In the genomic region with DNA sequence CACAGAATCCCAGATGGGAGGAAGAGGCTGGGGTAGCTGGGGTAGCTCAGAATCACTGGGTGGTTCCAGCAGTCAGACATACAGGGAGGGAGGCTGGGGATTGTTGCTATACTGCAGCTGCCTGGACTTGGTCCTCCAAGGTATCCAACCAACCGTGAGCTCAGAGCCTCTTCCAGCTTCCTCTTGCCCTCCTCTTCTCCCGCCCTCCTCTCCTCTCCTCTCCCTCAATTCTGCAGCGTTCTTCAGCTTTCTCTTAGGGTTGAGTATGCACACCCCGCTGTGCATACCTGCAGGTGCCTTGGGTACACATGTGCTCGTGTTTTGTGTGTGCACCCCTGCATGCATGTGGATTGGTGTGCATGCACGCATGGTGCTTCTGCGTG, we compare ENCODE assay signal across 8 mouse cellular contexts.
DNase-seq lines count a peak whose midpoint lies in the region; ATAC-seq lines count a peak whose summit lies in the region.

No protein-coding gene starts in this region.

- peak overlapping the region; percentile 44 for H3K9ac ChIP-seq in neural tube, embryonic 11.5 days (ENCODE audit: low read length)
- 0 out of 2 replicates have a peak overlapping the region, but pooled peaks have one; percentile 37 for H3K9ac ChIP-seq in limb, embryonic 15.5 days
- peak overlapping the region; percentile 74 for H3K9ac ChIP-seq in stomach, embryonic 16.5 days (ENCODE audit: low read length)

- WGBS in neural tube, embryonic 11.5 days, result 2% methylated on average over 7 of the region's 7 CpGs
- 10% methylated on average over 7 of the region's 7 CpGs for WGBS in limb, embryonic 15.5 days
- WGBS in stomach, embryonic 16.5 days, result 5% methylated on average over 7 of the region's 7 CpGs

- H3K4me1 ChIP-seq in neural tube, embryonic 11.5 days (ENCODE audit: control insufficient read depth, insufficient read depth, low read length), result peaks cover 13% of the 10 kb centered on the region
- H3K4me1 ChIP-seq in limb, embryonic 15.5 days, result peaks cover 18% of the 10 kb centered on the region
- peaks cover 21% of the 10 kb centered on the region for H3K4me1 ChIP-seq in stomach, embryonic 16.5 days (ENCODE audit: control insufficient read depth, insufficient read depth, low read length)

- H3K27ac ChIP-seq in neural tube, embryonic 11.5 days (ENCODE audit: low read depth, low read length), result peak overlapping the region; percentile 91
- peak overlapping the region; percentile 74 for H3K27ac ChIP-seq in limb, embryonic 15.5 days
- H3K27ac ChIP-seq in stomach, embryonic 16.5 days (ENCODE audit: low read length), result peak overlapping the region; percentile 96

- no peak for ATAC-seq in neural tube, embryonic 11.5 days (ENCODE audit: insufficient read depth, low FRiP score, low TSS enrichment)
- 0 out of 2 replicates have a peak, but pooled peaks have one; percentile 31 for ATAC-seq in limb, embryonic 15.5 days (ENCODE audit: insufficient number of reproducible peaks, low FRiP score, low TSS enrichment, low read depth)
- peak; percentile 16; the same call in 1 of the 2 replicates for ATAC-seq in stomach, embryonic 16.5 days (ENCODE audit: insufficient read depth, low FRiP score)

- no peaks in the 10 kb centered on the region for H3K27me3 ChIP-seq in neural tube, embryonic 11.5 days (ENCODE audit: control insufficient read depth, insufficient read depth, low read length)
- H3K27me3 ChIP-seq in limb, embryonic 15.5 days, result no peaks in the 10 kb centered on the region
- no peaks in the 10 kb centered on the region for H3K27me3 ChIP-seq in stomach, embryonic 16.5 days (ENCODE audit: control insufficient read depth, insufficient read depth, low read length)

- 0 out of 2 replicates have a peak, but pooled peaks cover 5% of the 10 kb centered on the region for H3K9me3 ChIP-seq in neural tube, embryonic 11.5 days (ENCODE audit: control insufficient read depth, low read length)
- H3K9me3 ChIP-seq in limb, embryonic 15.5 days, result 0 out of 2 replicates have a peak, but pooled peaks cover 5% of the 10 kb centered on the region
- H3K9me3 ChIP-seq in stomach, embryonic 16.5 days (replicated peaks; ENCODE audit: control insufficient read depth, low read length), result peaks cover 7% of the 10 kb centered on the region

- peak overlapping the region; percentile 52 for H3K4me2 ChIP-seq in neural tube, embryonic 11.5 days (ENCODE audit: low read depth)
- H3K4me2 ChIP-seq in limb, embryonic 15.5 days, result peak overlapping the region; percentile 79
- H3K4me2 ChIP-seq in stomach, embryonic 16.5 days (ENCODE audit: low read depth, low read length), result peak overlapping the region; percentile 65

- H3K4me3 ChIP-seq in neural tube, embryonic 11.5 days (ENCODE audit: low read depth, low read length), result peak overlapping the region; percentile 5
- H3K4me3 ChIP-seq in limb, embryonic 15.5 days, result peak overlapping the region; percentile 34
- H3K4me3 ChIP-seq in stomach, embryonic 16.5 days (replicated peaks; ENCODE audit: low read length), result peak overlapping the region; percentile 36

- DNase-seq in cerebellum, adult 9-10 months, result peak; percentile 43
- DNase-seq in cerebellum, postnatal 14 days, result no peak
- no peak for DNase-seq in neural tube, embryonic 11.5 days (ENCODE audit: low spot score)
- no peak for DNase-seq in neural tube, embryonic 10.5 days (ENCODE audit: extremely low spot score, low spot score)
- DNase-seq in adrenal gland, adult 8-10 months, result no peak
- no peak for DNase-seq in spleen, postnatal 10 days (ENCODE audit: low spot score in 2 of 2)

- H3K36me3 ChIP-seq in neural tube, embryonic 11.5 days (ENCODE audit: control insufficient read depth, insufficient read depth, low read length), result no peaks in the 10 kb centered on the region
- no peaks in the 10 kb centered on the region for H3K36me3 ChIP-seq in limb, embryonic 15.5 days
- H3K36me3 ChIP-seq in stomach, embryonic 16.5 days (ENCODE audit: control insufficient read depth, insufficient read depth, low read length), result no peaks in the 10 kb centered on the region
